Comparison of ENCODE assay signal across 8 mouse cellular contexts in genomic region chr5:142400181-142400883, GRCm38 (mm10). TPM values are rescaled to one million over a fixed set of nuclear protein-coding genes. Genes with fewer than 3 reads are reported as not detected.
DNase-seq lines count a peak whose midpoint lies in the region; ATAC-seq and TF ChIP-seq lines count a peak whose summit lies in the region.

No protein-coding gene starts in this region.

- peak; percentile 58 to 63 for DNase-seq in cerebellum, adult 2 months
- DNase-seq in cerebellum, adult 9-11 months = no peak
- no peak for DNase-seq in ES-E14 (ENCODE audit: low read depth, low spot score)
- DNase-seq in left cerebral cortex, postnatal 36 days (ENCODE audit: low spot score in 2 of 2) = no peak
- no peak for DNase-seq in spleen, adult 12 weeks (ENCODE audit: low spot score)

- no peak for TF ChIP-seq CTCF in cerebellum, adult 2 months (IDR thresholded peaks at IDR 0.05; ENCODE audit: borderline replicate concordance, insufficient read depth, low read depth, low read length)

- ATAC-seq in forebrain, embryonic 12.5 days (ENCODE audit: low FRiP score) = no peak
- ATAC-seq in kidney, embryonic 15.5 days (replicated peaks; ENCODE audit: low FRiP score) = no peak
- peak; percentile 42 for ATAC-seq in megakaryocyte progenitor cell, adult 5-6 weeks (replicated peaks; ENCODE audit: poor library complexity)

- intact Hi-C loops in left cerebral cortex, postnatal 36 days (cut with DNase I) = no loop called here

- H3K4me3 ChIP-seq in cerebellum, adult 2 months (replicated peaks; ENCODE audit: insufficient read depth, low read depth, low read length) = peak overlapping the region; percentile 32
- peak overlapping the region; percentile 13 to 40; a peak in 3 of 4 replicates for H3K4me3 ChIP-seq in ES-E14 (ENCODE audit: insufficient read depth in 1 of 2, low read depth in 1 of 2, low read length in 2 of 2, poor library complexity in 1 of 2, severe bottlenecking in 1 of 2)
- H3K4me3 ChIP-seq in forebrain, embryonic 12.5 days (replicated peaks) = peak overlapping the region; percentile 89
- H3K4me3 ChIP-seq in kidney, embryonic 15.5 days (replicated peaks) = peak overlapping the region; percentile 99

- no peak for TF ChIP-seq POLR2A in cerebellum, adult 2 months (IDR thresholded peaks at IDR 0.05; ENCODE audit: borderline replicate concordance, insufficient read depth, low read length)

- in situ Hi-C loops in ES-E14 (cut with MboI; ENCODE audit: low sequenced_read_pairs in 2 of 2, unreplicated experiment in 2 of 2) = loop anchor here (5.0 kb wide), 1 partner anchor 33 kb away; no protein-coding TSS in a partner anchor

- 20% methylated on average over 17 of the region's 17 CpGs for WGBS in cerebellum, adult 2 months
- WGBS in forebrain, embryonic 12.5 days = 32% methylated on average over 17 of the region's 17 CpGs
- WGBS in kidney, embryonic 15.5 days = 26% methylated on average over 17 of the region's 17 CpGs

- H3K27me3 ChIP-seq in cerebellum, adult 2 months (ENCODE audit: control insufficient read depth, insufficient read depth, low read length) = no peaks in the 10 kb centered on the region
- no peaks in the 10 kb centered on the region for H3K27me3 ChIP-seq in forebrain, embryonic 12.5 days
- H3K27me3 ChIP-seq in kidney, embryonic 15.5 days = no peaks in the 10 kb centered on the region

- H3K4me2 ChIP-seq in forebrain, embryonic 12.5 days = peak overlapping the region; percentile 97
- peak overlapping the region; percentile 79 for H3K4me2 ChIP-seq in kidney, embryonic 15.5 days

- peaks cover 15% of the 10 kb centered on the region for H3K4me1 ChIP-seq in cerebellum, adult 2 months (ENCODE audit: control insufficient read depth, insufficient read depth, low read length)
- H3K4me1 ChIP-seq in ES-E14 (ENCODE audit: control insufficient read depth in 2 of 2, insufficient read depth in 2 of 2, low read length in 2 of 2, poor library complexity in 1 of 2) = peaks cover 2 to 22% of the 10 kb centered on the region in 2 experiments; a peak in 1 of 4 replicates
- peaks cover 51% of the 10 kb centered on the region for H3K4me1 ChIP-seq in forebrain, embryonic 12.5 days
- peaks cover 48% of the 10 kb centered on the region for H3K4me1 ChIP-seq in kidney, embryonic 15.5 days

- H3K36me3 ChIP-seq in ES-E14 (ENCODE audit: control insufficient read depth, insufficient read depth, low read length, poor library complexity, severe bottlenecking) = peaks cover 6% of the 10 kb centered on the region; the same call in 1 of the 2 replicates
- no peaks in the 10 kb centered on the region for H3K36me3 ChIP-seq in forebrain, embryonic 12.5 days (replicated peaks)
- H3K36me3 ChIP-seq in kidney, embryonic 15.5 days = no peaks in the 10 kb centered on the region

- no peaks in the 10 kb centered on the region for H3K9me3 ChIP-seq in ES-E14 (ENCODE audit: control insufficient read depth, insufficient read depth, low read depth, low read length)
- no peaks in the 10 kb centered on the region for H3K9me3 ChIP-seq in forebrain, embryonic 12.5 days
- H3K9me3 ChIP-seq in kidney, embryonic 15.5 days (replicated peaks) = no peaks in the 10 kb centered on the region

- no peak overlapping the region for H3K27ac ChIP-seq in cerebellum, adult 2 months (ENCODE audit: insufficient read depth, low read length)
- H3K27ac ChIP-seq in ES-E14 (ENCODE audit: insufficient read depth, low read depth, low read length, poor library complexity, severe bottlenecking) = no peak overlapping the region
- 0 out of 2 replicates have a peak overlapping the region, but pooled peaks have one; percentile 84 for H3K27ac ChIP-seq in forebrain, embryonic 12.5 days
- 0 out of 2 replicates have a peak overlapping the region, but pooled peaks have one; percentile 28 for H3K27ac ChIP-seq in kidney, embryonic 15.5 days

- no peak overlapping the region for H3K9ac ChIP-seq in ES-E14 (ENCODE audit: insufficient read depth, low read depth, low read length, poor library complexity, severe bottlenecking)
- peak overlapping the region; percentile 42; the same call in 1 of the 2 replicates for H3K9ac ChIP-seq in forebrain, embryonic 12.5 days
- H3K9ac ChIP-seq in kidney, embryonic 15.5 days = peak overlapping the region; percentile 95; the same call in 1 of the 2 replicates

TF ChIP-seq in ES-E14, 5 proteins besides CTCF, POLR2A, EP300 and RAD21:
- TF ChIP-seq MAFK (IDR thresholded peaks at IDR 0.05; ENCODE audit: insufficient read depth, low read depth, low read length) (no peak), ZNF384 (IDR thresholded peaks at IDR 0.05; ENCODE audit: low read depth, low read length) (no peak), HCFC1 (IDR thresholded peaks at IDR 0.05; ENCODE audit: borderline replicate concordance, insufficient read depth, low read length) (no peak), ZC3H11A (IDR thresholded peaks at IDR 0.05; ENCODE audit: borderline replicate concordance, low read depth, low read length) (no peak), CHD2 (IDR thresholded peaks at IDR 0.05; ENCODE audit: low read depth, low read length) (0 out of 2 replicates have a peak, but pooled peaks have one; percentile 41)
TF ChIP-seq in ES-E14: peak in this region for 1.

RNA-seq across cellular contexts. Expression of gene Foxk1, which starts 1.0 kb away (rescaled TPM):
- 14.2 and 15.4 TPM in 2 replicates for polyA plus RNA-seq in cerebellum, adult 2 months (2012; rRNA removed)
- total RNA-seq in ES-E14 (2012; rRNA removed) = 9.9 and 10.7 TPM in 2 replicates
- polyA plus RNA-seq in forebrain, embryonic 12.5 days (2016; fragmentation: Nextera tagmentation; extraction: Ambion mirVana) = 5.2 and 5.9 TPM in 2 replicates
- polyA plus RNA-seq in kidney, embryonic 15.5 days (2015; fragmentation: Nextera tagmentation; extraction: Ambion mirVana) = 6.4 and 7.7 TPM in 2 replicates
- total RNA-seq in megakaryocyte progenitor cell, adult 5-6 weeks (2015) = 14.1 and 18.1 TPM in 2 replicates
- 8.4 and 8.5 TPM in 2 replicates for total RNA-seq in megakaryocyte progenitor cell, adult 5-6 weeks (2017)
- 10 to 100 TPM; 42.4 to 42.5 TPM for total RNA-seq in left cerebral cortex, postnatal 36 days (2021)

Comparison
In these comparisons a context has a peak if more than half of its experiments do, and no peak if none do; other contexts are left out.
1. DNase-seq: peak in cerebellum, adult 2 months (2 of 2); none in cerebellum, adult 9-11 months (single experiment), ES-E14 (single experiment), left cerebral cortex, postnatal 36 days (0 of 2) and spleen, adult 12 weeks (single experiment).
2. H3K27ac ChIP-seq: peak in forebrain, embryonic 12.5 days (single experiment) and kidney, embryonic 15.5 days (single experiment); none in cerebellum, adult 2 months (single experiment) and ES-E14 (single experiment).
3. H3K4me3 ChIP-seq: peak in every context shown above with its lines; median percentile 99 in kidney, embryonic 15.5 days; 89 in forebrain, embryonic 12.5 days; 32 in cerebellum, adult 2 months; 26 in ES-E14.